Mouse (Mus musculus): Measurements from ENCODE around the gene Apela.
"Not testable (repeated sequence)": the region's sequence is repeated elsewhere in the genome, so short reads cannot be mapped to it uniquely, and the experiment has no call there.

Gene Apela

GRCm38 (mm10) chr8:65030735-65031485, 6.2 kb downstream of the Apela start:
- in situ Hi-C loops (cut with MboI; ENCODE audit: low pct_unique_long_range_greater_than_20kb in 1 of 2, low sequenced_read_pairs in 2 of 2, unreplicated experiment in 1 of 2): loop anchor here in 1 of 2 experiments (5.0 kb wide), 1 partner anchor 36 kb away; no protein-coding TSS in a partner anchor

DNA sequence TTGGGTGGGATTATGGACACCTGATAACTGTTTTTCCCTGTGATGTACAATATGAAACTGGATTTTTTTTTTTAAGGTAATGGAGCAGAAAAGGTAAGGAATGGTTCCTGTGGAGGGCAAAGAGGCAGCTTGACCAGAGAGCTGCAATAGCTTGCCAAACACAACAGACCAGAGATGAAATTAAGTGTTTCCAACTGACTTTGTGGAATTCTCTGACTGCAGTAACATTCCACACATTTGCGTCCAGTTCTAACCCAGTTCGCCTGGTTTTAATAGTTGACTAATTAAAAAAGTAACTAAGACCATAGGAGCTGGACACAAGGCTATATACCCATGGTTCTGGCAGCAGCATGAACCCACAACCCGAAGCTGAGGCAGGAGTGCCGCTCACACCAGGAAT, 7.4 kb downstream of the Apela start:
- in situ Hi-C loops (cut with MboI; ENCODE audit: low pct_unique_long_range_greater_than_20kb in 1 of 2, low sequenced_read_pairs in 2 of 2, unreplicated experiment in 1 of 2): loop anchor here (5.0 kb wide), 2 partner anchors 38 to 53 kb away; no protein-coding TSS in a partner anchor

GRCm38 (mm10) chr8:65028959-65029686, 8.0 kb downstream of the Apela start:
- in situ Hi-C loops (cut with MboI; ENCODE audit: low pct_unique_long_range_greater_than_20kb in 1 of 2, low sequenced_read_pairs in 2 of 2, unreplicated experiment in 1 of 2): loop anchor here in 1 of 2 experiments (5.0 kb wide), 1 partner anchor 53 kb away; no protein-coding TSS in a partner anchor

- in situ Hi-C loops (cut with MboI; ENCODE audit: low pct_unique_long_range_greater_than_20kb in 1 of 2, low sequenced_read_pairs in 2 of 2, unreplicated experiment in 1 of 2): no loop called here
Measured at GRCm38 (mm10) chr8:65022485-65022884, 14.7 kb downstream of the Apela start.

DNA sequence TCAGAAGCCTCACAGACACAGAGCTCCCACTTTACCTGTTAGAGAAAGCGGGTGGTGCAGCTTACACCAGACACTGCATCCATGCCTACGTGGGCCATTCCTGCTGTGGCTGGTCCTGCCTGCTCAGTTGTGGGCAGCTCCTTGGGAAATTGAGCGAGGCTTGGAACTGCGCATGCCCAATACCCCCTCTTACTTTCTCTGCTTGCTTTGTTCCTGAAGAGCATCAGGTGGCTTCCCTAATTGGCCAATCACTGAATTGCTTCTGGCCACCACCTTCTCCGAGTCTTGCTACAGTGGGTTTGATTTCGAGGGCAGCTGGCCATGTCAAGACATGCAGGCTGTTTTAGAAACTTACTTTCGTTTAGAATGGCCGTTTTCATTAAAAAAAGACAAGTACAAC, 18.7 kb downstream of the Apela start, which contains the start of the genes Trim61 and Trim60:
Trim61 (minus strand) TSS at position 101 of the 400 bp plus-strand sequence.
Trim60 (minus strand) TSS at position 162 of the 400 bp plus-strand sequence.
- in situ Hi-C loops (cut with MboI; ENCODE audit: low pct_unique_long_range_greater_than_20kb in 1 of 2, low sequenced_read_pairs in 2 of 2, unreplicated experiment in 1 of 2): no loop called here

DNA sequence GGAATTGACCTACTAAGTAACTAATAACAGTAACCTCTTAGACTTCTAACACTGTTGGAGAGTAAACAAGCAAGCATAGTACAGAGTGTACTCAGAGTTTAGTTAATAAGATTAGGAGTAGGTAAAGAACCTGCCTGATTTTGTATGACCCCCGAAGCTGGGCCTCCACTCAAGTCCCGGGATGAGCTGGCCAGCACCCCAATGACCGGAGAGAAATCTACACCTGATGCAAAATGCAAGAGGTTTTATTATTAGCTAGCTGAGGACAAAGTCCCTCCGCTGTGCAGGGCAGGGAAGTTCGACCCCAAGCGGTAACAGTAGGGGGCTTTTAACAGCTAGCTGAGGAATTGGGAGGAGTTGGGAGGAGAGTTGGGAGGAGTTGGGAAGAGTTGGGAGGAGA, 29.5 kb downstream of the Apela start:
- in situ Hi-C loops (cut with MboI; ENCODE audit: low pct_unique_long_range_greater_than_20kb in 1 of 2, low sequenced_read_pairs in 2 of 2, unreplicated experiment in 1 of 2): not testable (repeated sequence)

- in situ Hi-C loops (cut with MboI; ENCODE audit: low pct_unique_long_range_greater_than_20kb in 1 of 2, low sequenced_read_pairs in 2 of 2, unreplicated experiment in 1 of 2): no loop called here
Measured at GRCm38 (mm10) chr8:64998806-64999365, 38.2 kb downstream of the Apela start.

DNA sequence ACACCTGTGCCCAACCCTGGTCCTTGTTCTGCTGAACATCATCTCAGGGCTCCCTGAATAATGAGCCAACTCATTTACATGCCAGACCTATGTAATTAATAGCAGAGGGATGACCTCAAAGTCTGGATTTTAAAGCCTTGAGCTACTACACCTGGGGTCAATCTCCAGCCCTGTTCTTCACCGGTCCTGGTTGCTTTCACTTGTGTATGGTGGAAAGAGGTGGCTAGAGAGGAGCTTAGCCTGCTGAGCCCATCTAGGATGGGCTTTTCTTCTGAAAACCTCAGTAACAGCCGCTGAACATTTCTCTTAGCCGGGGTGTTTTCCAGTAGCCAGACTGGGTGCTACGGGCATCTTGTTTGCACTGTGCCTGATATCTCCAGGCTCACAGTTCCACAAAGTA, 49.4 kb downstream of the Apela start, which contains the start of gene Trim75:
Trim75 (minus strand) TSS at position 101 of the 400 bp plus-strand sequence.
- in situ Hi-C loops (cut with MboI; ENCODE audit: low pct_unique_long_range_greater_than_20kb in 1 of 2, low sequenced_read_pairs in 2 of 2, unreplicated experiment in 1 of 2): no loop called here

- in situ Hi-C loops (cut with MboI; ENCODE audit: low pct_unique_long_range_greater_than_20kb in 1 of 2, low sequenced_read_pairs in 2 of 2, unreplicated experiment in 1 of 2): no loop called here
Measured at GRCm38 (mm10) chr8:64983150-64983897, 53.8 kb downstream of the Apela start.

Measured in mouse embryonic stem cell (cell line).